Comparison of ENCODE assay signal across 26 mouse cellular contexts in genomic region chr12:27653541-27653940, GRCm38 (mm10).
"Had no signal": no experiment of that assay in that cellular context is flagged by ENCODE, and none has a peak within 500 bp of the region (broad histone marks: within the 10 kb centered on the region; RNA-seq: fewer than 3 reads in every experiment).

No protein-coding gene starts in this region.

- H3K27ac ChIP-seq: gastrocnemius, adult 2 months; heart, adult 2 months; heart, embryonic 10.5 days; hindbrain, embryonic 10.5 days; hindbrain, embryonic 12.5 days; hindbrain, embryonic 14.5 days; intestine, embryonic 15.5 days; layer of hippocampus, adult 2 months; left cerebral cortex, adult 2 months; limb, embryonic 13.5 days; limb, embryonic 15.5 days; liver, embryonic 12.5 days; liver, embryonic 14.5 days had no signal

- H3K4me1 ChIP-seq: hindbrain, embryonic 10.5 days; hindbrain, embryonic 12.5 days; intestine, embryonic 15.5 days; liver, embryonic 12.5 days had no signal

- H3K9me3 ChIP-seq: heart, embryonic 10.5 days; heart, embryonic 12.5 days; hindbrain, embryonic 10.5 days; hindbrain, embryonic 12.5 days; intestine, embryonic 15.5 days; limb, embryonic 13.5 days; limb, embryonic 15.5 days; liver, embryonic 12.5 days had no signal

- H3K4me3 ChIP-seq: gastrocnemius, adult 2 months; heart, adult 2 months; heart, embryonic 10.5 days; heart, embryonic 12.5 days; hindbrain, embryonic 10.5 days; hindbrain, embryonic 12.5 days; intestine, embryonic 15.5 days; layer of hippocampus, adult 2 months; left cerebral cortex, adult 2 months; limb, embryonic 13.5 days; limb, embryonic 15.5 days; liver, embryonic 12.5 days had no signal

- H3K9ac ChIP-seq: heart, embryonic 12.5 days; hindbrain, embryonic 12.5 days; hindbrain, embryonic 14.5 days; intestine, embryonic 15.5 days; limb, embryonic 13.5 days; limb, embryonic 15.5 days; liver, embryonic 12.5 days; liver, embryonic 14.5 days had no signal

- DNase-seq: gastrocnemius, adult 2 months; gastrocnemius, postnatal 10 days; gastrocnemius, postnatal 25 days; heart, adult 2 months; heart, postnatal 10 days; heart, postnatal 4 days; kidney, adult 18-20 months; kidney, adult 8-10 months; kidney, postnatal 10 days; kidney, postnatal 25 days; kidney, postnatal 4 days had no signal

- ATAC-seq: hindbrain, embryonic 16.5 days; inflammation-experienced regulatory T-cells, adult 6 months; intestine, embryonic 15.5 days; intestine, postnatal 0 days; liver, embryonic 12.5 days had no signal

- H3K27me3 ChIP-seq: heart, embryonic 12.5 days; hindbrain, embryonic 12.5 days; intestine, embryonic 15.5 days; limb, embryonic 13.5 days; limb, embryonic 15.5 days; liver, embryonic 12.5 days had no signal

- H3K4me2 ChIP-seq: heart, embryonic 12.5 days; hindbrain, embryonic 12.5 days; hindbrain, embryonic 14.5 days; intestine, embryonic 15.5 days; limb, embryonic 13.5 days; limb, embryonic 15.5 days; liver, embryonic 12.5 days had no signal

- H3K36me3 ChIP-seq: heart, embryonic 10.5 days; heart, embryonic 12.5 days; hindbrain, embryonic 10.5 days; hindbrain, embryonic 12.5 days; intestine, embryonic 15.5 days; limb, embryonic 13.5 days; limb, embryonic 15.5 days; liver, embryonic 12.5 days had no signal
